In the genomic region with DNA sequence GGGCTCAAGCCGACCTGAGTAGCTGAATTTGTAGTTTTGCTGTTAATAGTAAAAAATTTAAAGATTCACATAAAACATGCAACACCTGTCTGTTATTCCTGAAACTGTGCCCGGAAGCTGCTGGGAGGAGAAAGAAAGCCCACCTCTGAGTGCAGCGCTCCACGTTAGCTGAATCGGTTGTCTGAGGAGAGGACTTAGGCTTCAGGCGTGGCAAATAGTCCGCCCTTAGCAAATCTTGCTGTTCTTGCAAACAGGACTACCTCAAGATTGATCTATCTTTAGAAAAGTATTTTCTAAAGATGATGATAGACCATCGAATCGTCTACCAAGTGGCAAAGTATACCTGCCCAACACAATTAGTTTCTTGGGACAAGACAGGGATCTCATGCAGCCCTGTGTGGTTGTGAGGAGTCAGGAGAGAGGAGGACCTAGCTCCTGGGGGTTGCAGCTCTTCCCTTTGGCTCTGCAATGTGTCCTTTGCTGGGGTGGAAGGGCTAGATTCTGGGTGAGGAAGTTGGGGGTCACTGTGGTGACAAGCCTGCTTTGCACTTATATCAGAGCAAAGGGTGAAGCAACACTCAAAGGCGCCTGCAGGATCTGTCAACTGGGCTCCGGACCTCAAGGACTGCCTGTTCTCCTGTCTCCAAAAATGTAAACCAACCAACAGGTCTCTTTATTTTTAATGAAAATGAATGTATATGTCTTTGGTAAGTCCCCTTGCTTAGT, we compare ENCODE assay signal across 13 mouse cellular contexts. TPM values are rescaled to one million over a fixed set of nuclear protein-coding genes. Genes with fewer than 3 reads are reported as not detected.
DNase-seq lines count a peak whose midpoint lies in the region; ATAC-seq lines count a peak whose summit lies in the region.
"Had no signal": no experiment of that assay in that cellular context is flagged by ENCODE, and none has a peak within 500 bp of the region (broad histone marks: within the 10 kb centered on the region; RNA-seq: fewer than 3 reads in every experiment).

No protein-coding gene starts in this region.

- H3K27me3 ChIP-seq in kidney, embryonic 15.5 days: peaks cover 43% of the 10 kb centered on the region
- no peaks in the 10 kb centered on the region for H3K27me3 ChIP-seq in embryonic facial prominence, embryonic 13.5 days
- peaks cover 31% of the 10 kb centered on the region for H3K27me3 ChIP-seq in limb, embryonic 10.5 days (ENCODE audit: low read depth, poor library complexity, severe bottlenecking)
- no peaks in the 10 kb centered on the region for H3K27me3 ChIP-seq in stomach, embryonic 14.5 days (ENCODE audit: control insufficient read depth, insufficient read depth, low read length)

- no peaks in the 10 kb centered on the region for H3K36me3 ChIP-seq in kidney, embryonic 15.5 days
- no peaks in the 10 kb centered on the region for H3K36me3 ChIP-seq in embryonic facial prominence, embryonic 13.5 days
- no peaks in the 10 kb centered on the region for H3K36me3 ChIP-seq in limb, embryonic 10.5 days
- no peaks in the 10 kb centered on the region for H3K36me3 ChIP-seq in stomach, embryonic 14.5 days (ENCODE audit: control insufficient read depth, insufficient read depth, low read length)

- intact Hi-C loops in heart, postnatal 10 days (cut with DNase I): no loop called here

- H3K9ac ChIP-seq in kidney, embryonic 15.5 days: no peak overlapping the region
- H3K9ac ChIP-seq in embryonic facial prominence, embryonic 13.5 days: 0 out of 2 replicates have a peak overlapping the region, but pooled peaks have one; percentile 78
- H3K9ac ChIP-seq in stomach, embryonic 14.5 days (replicated peaks; ENCODE audit: low read depth, low read length): no peak overlapping the region

- peak overlapping the region; percentile 84; the same call in 1 of the 2 replicates for H3K4me2 ChIP-seq in kidney, embryonic 15.5 days
- peak overlapping the region; percentile 64 for H3K4me2 ChIP-seq in embryonic facial prominence, embryonic 13.5 days
- peak overlapping the region; percentile 63 for H3K4me2 ChIP-seq in stomach, embryonic 14.5 days (replicated peaks; ENCODE audit: low read depth, low read length)

- H3K27ac ChIP-seq in kidney, embryonic 15.5 days: no peak overlapping the region
- no peak overlapping the region for H3K27ac ChIP-seq in embryonic facial prominence, embryonic 13.5 days
- H3K27ac ChIP-seq in limb, embryonic 10.5 days: peak overlapping the region; percentile 94; the same call in 1 of the 2 replicates
- no peak overlapping the region for H3K27ac ChIP-seq in stomach, embryonic 14.5 days (ENCODE audit: low read length)

- no peak for ATAC-seq in kidney, embryonic 15.5 days (replicated peaks; ENCODE audit: low FRiP score)
- ATAC-seq in embryonic facial prominence, embryonic 13.5 days (ENCODE audit: insufficient number of reproducible peaks, insufficient read depth, low FRiP score, low TSS enrichment, low read depth): no peak
- no peak for ATAC-seq in stomach, embryonic 14.5 days (ENCODE audit: insufficient number of reproducible peaks, insufficient read depth, low FRiP score, low read depth)

- H3K9me3 ChIP-seq in kidney, embryonic 15.5 days (replicated peaks): no peaks in the 10 kb centered on the region
- H3K9me3 ChIP-seq in embryonic facial prominence, embryonic 13.5 days: no peaks in the 10 kb centered on the region
- no peaks in the 10 kb centered on the region for H3K9me3 ChIP-seq in limb, embryonic 10.5 days (replicated peaks)
- no peaks in the 10 kb centered on the region for H3K9me3 ChIP-seq in stomach, embryonic 14.5 days (ENCODE audit: control insufficient read depth, low read depth, low read length)

- no peak overlapping the region for H3K4me3 ChIP-seq in kidney, embryonic 15.5 days (replicated peaks)
- peak overlapping the region; percentile 53; the same call in 1 of the 2 replicates for H3K4me3 ChIP-seq in embryonic facial prominence, embryonic 13.5 days
- H3K4me3 ChIP-seq in limb, embryonic 10.5 days: peak overlapping the region; percentile 58; the same call in 1 of the 2 replicates
- no peak overlapping the region; the same call in 1 of the 2 replicates for H3K4me3 ChIP-seq in stomach, embryonic 14.5 days (ENCODE audit: low read depth, low read length)
- H3K4me3 ChIP-seq: myocyte had no signal

- 81% methylated on average over 11 of the region's 11 CpGs for WGBS in kidney, embryonic 15.5 days
- WGBS in embryonic facial prominence, embryonic 13.5 days: 78% methylated on average over 11 of the region's 11 CpGs
- 80% methylated on average over 11 of the region's 11 CpGs for WGBS in limb, embryonic 10.5 days
- 68% methylated on average over 11 of the region's 11 CpGs for WGBS in stomach, embryonic 14.5 days

- DNase-seq in kidney, adult 18-20 months: no peak
- DNase-seq in limb, embryonic 10.5 days (ENCODE audit: low spot score): no peak
- no peak for DNase-seq in layer of hippocampus, adult 9-11 months
- DNase-seq in right cerebral cortex, postnatal 25 days: no peak
- DNase-seq in heart, postnatal 10 days: no peak
- DNase-seq: heart, postnatal 14 days; kidney, postnatal 14 days had no signal

- 0 out of 2 replicates have a peak, but pooled peaks cover 5% of the 10 kb centered on the region for H3K4me1 ChIP-seq in kidney, embryonic 15.5 days
- H3K4me1 ChIP-seq in embryonic facial prominence, embryonic 13.5 days: peaks cover 9% of the 10 kb centered on the region
- H3K4me1 ChIP-seq in limb, embryonic 10.5 days: peaks cover 18% of the 10 kb centered on the region
- H3K4me1 ChIP-seq in stomach, embryonic 14.5 days (ENCODE audit: control insufficient read depth, insufficient read depth, low read length): 0 out of 2 replicates have a peak, but pooled peaks cover 6% of the 10 kb centered on the region

RNA-seq across cellular contexts. Expression of a gene that starts 24.7 kb away (rescaled TPM):
- not detected in 2 replicates for polyA plus RNA-seq in kidney, embryonic 15.5 days (2015; fragmentation: Nextera tagmentation; extraction: Ambion mirVana)
- polyA plus RNA-seq in embryonic facial prominence, embryonic 13.5 days (2015; fragmentation: Nextera tagmentation; extraction: Ambion mirVana): not detected in 2 replicates
- polyA plus RNA-seq in limb, embryonic 10.5 days (2016; fragmentation: Nextera tagmentation; extraction: Ambion mirVana): not detected in 2 replicates
- not detected in 2 replicates for polyA plus RNA-seq in stomach, embryonic 14.5 days (2014; fragmentation: Nextera tagmentation; extraction: Ambion mirVana)
- total RNA-seq in heart, postnatal 10 days (2021): not detected
- total RNA-seq: heart, postnatal 14 days had no signal
- polyA plus RNA-seq: activated CD4-positive, CD25-positive, alpha-beta regulatory T cell, adult 4 months; lung, postnatal 0 days; myocyte had no signal

RNA-seq across cellular contexts. Expression of a gene that starts 27.7 kb away (rescaled TPM):
- 2.9 and 3.6 TPM in 2 replicates for polyA plus RNA-seq in kidney, embryonic 15.5 days (2015; fragmentation: Nextera tagmentation; extraction: Ambion mirVana)
- 70.0 and 79.1 TPM in 2 replicates for polyA plus RNA-seq in embryonic facial prominence, embryonic 13.5 days (2015; fragmentation: Nextera tagmentation; extraction: Ambion mirVana)
- 41.4 and 75.0 TPM in 2 replicates for polyA plus RNA-seq in limb, embryonic 10.5 days (2016; fragmentation: Nextera tagmentation; extraction: Ambion mirVana)
- polyA plus RNA-seq in stomach, embryonic 14.5 days (2014; fragmentation: Nextera tagmentation; extraction: Ambion mirVana): 40.0 and 40.8 TPM in 2 replicates
- total RNA-seq in heart, postnatal 10 days (2021): 1 to 10 TPM; 4.4 to 7.4 TPM
- polyA plus RNA-seq: myocyte had no signal

Comparison
In these comparisons a context has a peak if more than half of its experiments do, and no peak if none do; other contexts are left out.
1. H3K4me3 ChIP-seq: peak in embryonic facial prominence, embryonic 13.5 days (single experiment) and limb, embryonic 10.5 days (single experiment); none in kidney, embryonic 15.5 days (single experiment) and stomach, embryonic 14.5 days (single experiment).
2. Peak in every context shown above with its lines, with median percentiles within 50 percentile points of each other: H3K4me2 ChIP-seq.